Mouse (Mus musculus): ENCODE measurements around the gene Prg4.

Gene Prg4

DNA sequence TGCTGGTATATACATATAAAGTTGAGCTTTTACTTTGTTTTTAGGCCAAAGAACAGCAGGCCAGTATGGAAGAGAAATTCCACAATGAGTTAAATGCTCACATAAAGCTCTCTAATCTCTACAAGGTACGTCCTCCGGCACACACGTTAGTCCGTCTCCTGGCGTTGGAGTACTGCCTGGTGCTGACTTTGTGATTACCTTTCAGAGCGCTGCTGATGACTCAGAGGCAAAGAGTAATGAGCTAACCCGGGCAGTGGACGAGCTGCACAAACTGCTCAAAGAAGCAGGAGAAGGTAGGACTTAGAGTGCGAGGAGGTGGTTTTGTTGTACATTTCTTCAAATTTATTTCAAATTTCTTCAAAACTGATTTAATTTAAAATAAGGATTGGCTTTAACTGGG lies 58.7 kb downstream of the Prg4 start:
- DNase-seq (ENCODE audit: low spot score in 2 of 2), result no peak

DNA sequence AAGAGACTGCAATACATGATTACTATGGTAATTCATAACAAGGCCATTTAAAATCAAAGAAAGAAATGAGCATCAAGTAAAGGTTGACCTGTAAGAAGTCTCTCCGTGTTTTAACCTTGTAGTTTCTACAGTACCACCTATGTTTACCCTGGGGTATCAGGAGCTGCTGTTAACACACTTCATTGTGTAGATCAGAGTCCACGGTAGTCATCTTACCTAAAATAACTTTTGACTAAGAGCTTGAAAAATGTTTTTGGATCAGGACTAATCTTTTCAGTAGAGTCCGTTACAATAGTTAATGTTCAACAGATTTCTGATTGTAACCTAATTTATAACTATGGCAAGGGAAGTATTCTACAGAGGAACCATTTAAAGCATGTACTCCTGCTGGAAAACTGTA lies 61.4 kb downstream of the Prg4 start:
- no peak for DNase-seq (ENCODE audit: low spot score in 2 of 2)

DNA sequence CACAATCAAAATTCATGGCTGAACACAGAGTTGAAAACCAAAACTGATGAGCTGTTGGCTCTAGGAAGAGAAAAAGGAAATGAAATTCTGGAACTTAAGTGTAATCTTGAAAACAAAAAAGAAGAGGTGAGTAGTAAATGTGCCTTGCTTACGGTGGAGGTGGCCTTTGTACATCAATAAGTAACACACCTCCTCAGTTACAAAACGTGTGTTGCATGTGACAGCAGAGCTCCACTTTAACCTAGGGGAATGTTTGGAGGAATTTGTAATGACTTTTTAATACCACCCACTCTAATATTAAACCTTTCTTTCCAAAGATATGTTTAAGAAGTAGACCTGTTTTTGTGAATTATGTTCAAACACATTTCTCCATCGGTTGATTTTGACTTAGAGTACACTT lies 62.1 kb downstream of the Prg4 start:
- no peak for DNase-seq (ENCODE audit: low spot score in 2 of 2)
